Mouse (Mus musculus) forelimb bud, embryonic 11.5 days (tissue): ENCODE measurements around the gene Olfr1427.
"Not testable (repeated sequence)": the region's sequence is repeated elsewhere in the genome, so short reads cannot be mapped to it uniquely, and the experiment has no call there.

ENCODE experiments used
- DNase-seq: peaks from one replicate; pipeline ENCODE4 v3.0.0-alpha.2; 2012; ENCODE audit warnings: low read depth, low spot score

The Olfr1427 gene

DNA sequence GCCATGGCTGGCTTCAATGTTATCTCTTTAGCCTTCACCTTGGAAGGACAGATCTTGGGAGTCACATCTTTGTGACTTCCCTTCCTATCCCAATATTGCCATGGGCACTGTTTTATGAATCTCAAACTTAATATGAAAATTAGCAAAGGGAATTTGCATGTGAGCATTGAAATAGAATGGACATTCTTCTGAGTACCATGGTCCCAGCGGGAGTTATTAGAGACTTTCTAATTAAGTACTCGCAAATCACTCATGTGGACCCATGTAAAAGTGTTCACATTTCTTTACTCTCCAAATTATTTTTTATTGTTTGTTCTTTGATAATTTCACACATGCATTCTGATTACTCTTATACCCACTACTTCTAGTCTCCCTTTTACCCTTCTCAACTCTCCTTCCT lies at the start of gene Olfr1427:
Olfr1427 (minus strand) TSS at position 101 of the 400 bp plus-strand sequence.
- DNase-seq: no peak

DNA sequence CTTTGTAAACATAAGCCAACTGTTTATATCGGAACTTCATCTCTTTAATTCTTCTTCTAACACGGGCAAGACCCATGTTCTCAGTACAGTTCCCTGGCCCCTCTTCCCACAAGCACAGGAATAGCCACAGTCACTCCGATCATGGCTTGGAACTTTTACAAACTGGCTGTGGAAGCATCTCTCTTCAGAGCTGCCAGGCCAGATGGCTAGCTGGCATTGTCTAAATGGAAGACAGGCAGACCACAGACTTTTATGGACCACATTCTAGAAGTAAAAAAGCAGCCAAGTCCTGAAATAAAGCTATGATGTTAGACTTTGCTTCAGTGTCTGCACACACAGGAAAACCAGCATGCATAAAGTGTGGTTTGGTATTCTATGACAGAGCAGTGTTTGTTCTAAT lies 42.3 kb upstream of the Olfr1427 start:
- DNase-seq: no peak

DNA sequence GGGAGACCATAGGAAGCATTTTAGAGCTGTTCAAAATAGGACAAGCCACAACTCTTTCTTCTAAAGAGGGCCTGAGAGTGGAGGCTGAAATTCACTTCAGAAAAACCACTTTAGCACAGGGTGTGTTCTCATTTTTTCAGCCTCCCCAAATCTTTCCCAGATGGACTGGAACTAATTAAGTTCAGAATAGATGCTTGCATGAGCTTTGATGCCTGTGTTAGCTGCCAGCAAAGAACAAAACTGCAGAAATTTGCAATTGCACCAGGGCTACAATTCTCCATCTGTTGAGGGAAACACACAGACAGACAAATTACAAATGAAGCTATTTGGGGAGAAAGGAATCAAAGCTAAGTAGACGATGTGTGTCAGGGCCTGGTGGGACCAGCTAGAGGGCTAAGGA lies 40.2 kb upstream of the Olfr1427 start:
- DNase-seq: peak; percentile 34

DNA sequence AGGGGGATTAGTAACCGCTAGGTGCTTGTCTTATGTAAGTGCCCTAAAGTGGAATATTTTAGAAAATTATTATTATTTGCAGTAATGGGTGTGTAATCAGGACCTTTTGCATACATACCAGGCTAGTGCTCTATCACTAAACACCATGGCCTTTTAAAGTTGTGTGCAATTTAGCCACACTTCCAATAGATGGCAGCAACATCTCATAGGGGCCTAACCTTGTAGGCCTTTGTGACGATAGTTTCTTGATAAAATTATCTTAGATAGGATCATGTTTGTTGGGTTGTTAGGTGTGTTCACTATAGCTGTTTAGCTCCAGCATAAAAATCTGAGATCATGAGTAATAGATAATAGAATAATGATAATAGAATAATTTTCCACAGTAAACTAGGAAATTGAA lies 31.2 kb upstream of the Olfr1427 start:
- peak; percentile 16 for DNase-seq

DNA sequence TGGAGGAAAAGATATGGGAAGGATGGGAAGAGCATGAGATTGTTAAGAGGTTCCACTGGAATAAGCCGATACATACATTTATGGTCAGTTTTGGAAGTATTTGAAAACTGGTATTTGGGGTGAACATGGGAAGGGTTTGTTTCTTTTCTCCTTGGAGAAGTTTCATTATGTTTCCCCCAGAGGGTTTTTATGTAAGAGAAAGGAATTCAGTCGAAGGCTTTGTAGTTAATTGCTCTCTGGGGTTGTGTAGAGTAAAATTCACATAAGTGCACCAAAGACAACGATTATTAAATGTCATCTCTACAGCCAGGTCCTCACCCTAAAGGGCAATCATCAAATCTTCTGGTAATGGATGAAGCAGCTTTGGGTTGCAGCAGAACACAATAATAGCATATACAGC lies 20.0 kb upstream of the Olfr1427 start, which contains the start of gene Olfr76:
Olfr76 (minus strand) TSS at position 101 of the 400 bp plus-strand sequence.
- DNase-seq: no peak

DNA sequence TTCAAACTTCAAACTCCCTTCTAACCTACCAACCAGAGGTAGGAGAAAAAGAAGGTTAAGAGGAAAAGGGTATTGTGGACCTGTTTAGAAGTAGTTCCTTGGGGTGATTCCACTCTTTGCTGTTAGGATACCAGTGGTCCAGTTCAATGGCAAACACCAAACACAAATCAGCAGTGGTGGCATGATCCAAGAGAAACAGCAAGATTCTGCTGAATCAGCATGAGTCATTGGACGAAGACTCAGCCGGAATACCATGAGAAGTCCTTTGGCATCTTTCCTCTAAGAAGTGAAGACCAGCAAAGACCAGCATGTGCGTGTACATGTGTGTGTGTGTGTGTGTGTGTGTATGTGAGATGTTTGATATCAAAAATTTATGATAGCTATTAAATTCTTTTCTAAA lies 13.3 kb upstream of the Olfr1427 start:
- no peak for DNase-seq

DNA sequence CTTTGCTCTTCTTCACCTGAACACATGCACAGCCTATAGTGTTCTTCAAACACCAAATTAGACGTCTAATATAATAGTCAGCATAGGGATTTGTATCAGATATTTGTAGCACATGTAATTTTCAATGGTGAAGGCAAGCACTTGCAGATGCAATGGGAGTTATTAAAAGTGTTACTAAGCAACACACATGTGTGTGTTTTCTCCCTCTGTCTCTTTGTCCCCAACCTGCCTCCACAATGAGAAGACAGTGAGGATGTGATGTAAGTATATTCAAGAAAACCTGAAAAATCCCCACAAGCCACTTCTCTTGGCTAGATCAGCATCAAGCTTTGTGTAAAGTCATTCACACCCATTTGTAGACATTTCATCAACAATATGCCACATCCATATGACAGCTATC lies 12.7 kb upstream of the Olfr1427 start, which contains the start of gene Olfr1428:
Olfr1428 (minus strand) TSS at position 101 of the 400 bp plus-strand sequence.
- DNase-seq: no peak

DNA sequence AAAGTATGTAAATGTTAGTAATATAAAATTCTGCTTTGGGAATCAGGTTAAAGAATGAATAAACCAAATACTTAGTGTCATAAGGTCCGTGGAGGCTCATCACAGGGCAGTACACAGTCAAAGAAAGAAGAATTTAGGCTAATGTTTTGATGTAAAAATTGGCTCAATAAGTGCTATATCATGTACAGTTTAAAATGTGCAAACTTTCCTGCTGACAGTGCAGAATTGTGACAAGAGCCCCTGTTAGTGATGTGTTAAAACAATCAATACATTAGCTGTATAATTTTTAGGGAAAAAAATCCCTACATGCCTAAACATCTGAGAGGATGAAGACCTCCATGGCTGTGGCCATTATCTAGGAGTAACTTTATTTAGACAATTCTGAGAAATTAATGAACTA lies 10.7 kb upstream of the Olfr1427 start:
- no peak for DNase-seq

DNA sequence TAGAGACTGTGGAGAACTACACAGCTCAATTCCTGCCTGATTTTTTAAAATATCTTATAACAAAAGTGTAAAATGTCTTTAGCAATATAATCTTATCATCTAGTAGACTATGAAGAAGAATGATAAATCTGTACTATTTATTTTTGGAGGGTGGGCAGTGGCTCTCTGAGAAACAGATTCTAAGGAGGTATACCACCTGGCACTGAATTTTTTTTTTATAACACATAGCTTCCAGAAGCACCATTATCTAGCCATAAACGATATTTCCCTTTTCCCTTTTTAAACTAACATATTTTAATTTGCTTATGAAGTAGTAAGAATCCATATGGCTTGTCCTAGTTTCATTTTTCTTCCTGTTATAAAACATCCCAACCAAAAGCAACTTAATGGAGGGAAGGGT lies 1.4 kb upstream of the Olfr1427 start:
- no peak for DNase-seq

DNA sequence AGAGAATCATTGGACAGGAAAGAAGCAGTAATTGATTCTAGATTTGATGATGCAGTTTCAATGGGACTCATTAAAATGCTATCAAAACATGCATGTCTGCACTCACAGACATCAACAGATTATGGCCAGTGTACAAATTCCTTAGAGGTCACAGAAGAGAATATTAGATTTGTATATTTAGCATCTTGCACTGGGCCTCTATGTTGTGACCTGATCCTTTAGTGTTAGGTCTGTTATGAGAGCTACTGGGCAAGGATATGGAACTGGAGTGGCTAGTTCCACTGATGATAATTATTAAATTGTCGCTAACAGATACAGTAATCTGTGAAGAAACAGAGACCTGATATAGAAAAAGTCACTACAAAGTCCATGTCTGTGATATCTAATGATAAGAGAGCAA lies 11.2 kb downstream of the Olfr1427 start, which contains the start of gene Olfr1426:
Olfr1426 (minus strand) TSS at position 101 of the 400 bp plus-strand sequence.
- DNase-seq: no peak

DNA sequence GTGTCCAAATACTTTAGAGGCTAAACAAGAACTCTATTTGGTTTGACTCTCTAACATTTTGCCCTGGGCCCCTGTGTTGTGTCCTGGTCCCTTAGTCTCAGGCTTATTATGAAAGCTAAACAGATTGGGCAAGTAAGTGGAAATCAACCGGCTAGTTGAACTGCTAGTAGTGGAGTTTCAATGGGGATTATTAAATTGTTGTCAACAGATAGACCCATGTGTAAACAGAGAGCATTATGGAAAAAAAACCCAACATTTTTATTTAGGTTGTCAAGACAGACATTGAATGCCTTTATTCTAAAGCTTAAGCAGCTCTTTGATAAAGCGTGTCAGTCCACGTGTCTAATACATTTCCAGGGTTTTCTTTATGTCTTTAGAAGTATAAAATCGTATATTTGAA lies 25.5 kb downstream of the Olfr1427 start, which contains the start of gene Olfr1425:
Olfr1425 (minus strand) TSS at position 101 of the 400 bp plus-strand sequence.
- DNase-seq: not testable (repeated sequence)

DNA sequence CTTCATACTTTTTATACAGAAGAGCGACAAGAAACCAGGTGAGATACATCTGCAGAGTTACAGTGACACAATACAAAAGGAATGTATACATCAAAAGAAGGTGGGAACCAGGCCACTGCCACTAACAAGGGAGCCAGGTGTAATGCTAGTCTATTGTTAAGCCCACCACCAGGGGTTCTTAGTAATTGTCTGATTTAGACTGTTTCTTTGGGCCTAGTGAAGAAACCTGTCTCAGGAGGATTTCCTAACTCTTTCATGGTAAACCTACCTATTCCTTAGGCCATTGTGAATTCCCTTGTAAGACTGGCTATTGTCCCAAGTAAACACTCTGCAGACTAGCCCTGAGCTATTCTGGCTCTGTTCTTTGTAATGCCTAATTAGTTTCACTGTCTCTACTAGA lies 33.6 kb downstream of the Olfr1427 start:
- DNase-seq: not testable (repeated sequence)

DNA sequence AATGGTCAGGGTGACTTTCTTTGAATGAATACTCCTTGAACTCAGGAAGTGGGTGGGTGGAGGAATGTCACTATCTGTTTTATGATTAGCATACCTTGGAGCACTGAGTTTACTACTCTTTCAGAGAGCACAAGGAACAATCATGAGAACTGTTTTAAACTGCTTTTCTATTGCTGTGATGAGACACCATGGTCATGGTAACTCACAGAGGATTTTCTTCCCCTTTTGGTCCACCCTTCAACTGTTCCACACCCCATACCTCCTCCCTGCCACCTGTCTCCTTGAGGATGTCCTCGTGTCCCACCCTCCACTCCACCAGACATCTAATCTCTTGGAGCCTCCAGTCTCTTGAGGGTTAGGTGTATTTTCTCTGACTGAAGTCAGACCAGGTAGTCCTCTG lies 35.3 kb downstream of the Olfr1427 start:
- not testable (repeated sequence) for DNase-seq

DNA sequence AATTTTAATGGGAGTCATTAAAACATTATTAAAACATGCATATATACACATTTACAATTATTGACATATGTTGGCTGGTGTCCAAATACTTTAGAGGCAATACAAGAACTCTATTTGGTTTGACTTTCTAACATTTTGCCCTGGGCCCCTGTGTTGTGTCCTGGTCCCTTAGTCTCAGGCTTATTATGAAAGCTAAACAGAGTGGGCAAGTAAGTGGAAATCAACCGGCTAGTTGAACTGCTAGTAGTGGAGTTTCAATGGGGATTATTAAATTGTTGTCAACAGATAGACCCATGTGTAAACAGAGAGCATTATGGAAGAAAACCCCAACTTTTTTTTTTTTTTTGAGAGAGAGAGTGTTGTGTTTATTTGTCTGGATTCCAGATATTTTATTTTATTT lies 40.6 kb downstream of the Olfr1427 start, which contains the start of gene Olfr1424:
Olfr1424 (minus strand) TSS at position 101 of the 400 bp plus-strand sequence.
- DNase-seq: not testable (repeated sequence)
